Mouse (Mus musculus) heart, embryonic 14.5 days (tissue): Measurements from ENCODE around the gene Slc41a3. TPM values are rescaled to one million over a fixed set of nuclear protein-coding genes. Genes with fewer than 3 reads are reported as not detected.

ENCODE experiments used
- ATAC-seq: fragments of 200-750 bp; cut with Nextera tagmentation; 2 replicates; pipeline ENCODE4 v1.8.0; 2017; ENCODE audit warnings: low read depth, moderate TSS enrichment; ENCODE audit not compliant: insufficient number of reproducible peaks, insufficient read depth, low FRiP score
- H3K27ac ChIP-seq, 2 experiments: fragments of 200-500 bp in 1 of 2; fragments of 300-500 bp in 1 of 2; sonication (generic) in 1 of 2; replicated peaks in 1 of 2; 2 replicates each; pipeline ENCODE4 v1.5.1; 2012 to 2014; ENCODE audit warnings: low read depth in 2 of 2, low read length in 2 of 2, control low read depth in 1 of 2, mild to moderate bottlenecking in 1 of 2, mixed read lengths in 1 of 2; ENCODE audit not compliant: control insufficient read depth in 1 of 2, insufficient read depth in 1 of 2
- H3K27me3 ChIP-seq: fragments of 300-500 bp; sonication (generic); 2 replicates; pipeline ENCODE4 v1.6.1; 2014; ENCODE audit warnings: mild to moderate bottlenecking, low read length, control low read depth; ENCODE audit not compliant: control insufficient read depth, insufficient read depth
- H3K36me3 ChIP-seq: fragments of 300-500 bp; sonication (generic); 2 replicates; pipeline ENCODE4 v1.6.1; 2014; ENCODE audit warnings: mild to moderate bottlenecking, control low read depth, low read length, mixed read lengths; ENCODE audit not compliant: control insufficient read depth, insufficient read depth
- H3K4me1 ChIP-seq, 2 experiments: fragments of 200-500 bp in 1 of 2; fragments of 300-500 bp in 1 of 2; sonication (generic) in 1 of 2; 2 replicates each; pipeline ENCODE4 v1.6.1; 2012 to 2014; ENCODE audit warnings: low read length in 2 of 2, control low read depth in 1 of 2, mixed read lengths in 1 of 2; ENCODE audit not compliant: control insufficient read depth in 2 of 2, insufficient read depth in 2 of 2
- H3K4me2 ChIP-seq: fragments of 300-500 bp; sonication (generic); 2 replicates; pipeline ENCODE4 v1.6.1; 2014; ENCODE audit warnings: mild to moderate bottlenecking, low read length
- H3K4me3 ChIP-seq, 2 experiments: fragments of 200-500 bp in 1 of 2; fragments of 300-500 bp in 1 of 2; sonication (generic) in 1 of 2; 2 replicates each; pipeline ENCODE4 v1.5.1; 2012 to 2014; ENCODE audit warnings: low read length in 2 of 2, mild to moderate bottlenecking in 2 of 2, control low read depth in 1 of 2, low read depth in 1 of 2, moderate library complexity in 1 of 2; ENCODE audit not compliant: control insufficient read depth in 1 of 2, insufficient read depth in 1 of 2
- H3K9ac ChIP-seq: fragments of 300-500 bp; sonication (generic); 2 replicates; pipeline ENCODE4 v1.6.1; 2014; ENCODE audit warnings: mild to moderate bottlenecking, low read length
- H3K9me3 ChIP-seq: fragments of 300-500 bp; sonication (generic); 2 replicates; pipeline ENCODE4 v1.6.1; 2016; ENCODE audit warnings: low read length, control low read depth; ENCODE audit not compliant: control insufficient read depth
- WGBS: fragments of 180-500 bp; shearing (Covaris S2); extraction: QIAGEN DNeasy Blood & Tissue Kit; methylation state at CpG from one replicate; pipeline ENCODE4 v1.1.7; 2014; 5-methylcytosine and 5-hydroxymethylcytosine counted together
- polyA plus RNA-seq: library from polyadenylated mRNA; unstranded; fragments of >200 nt; fragmentation: Nextera tagmentation; extraction: Ambion mirVana; gene quantifications from 2 replicates; pipeline ENCODE4 v1.2.1, GENCODE M21; 2014

Gene Slc41a3
- polyA plus RNA-seq, 1 experiment from 2014 or later, result 12.8 TPM

DNA sequence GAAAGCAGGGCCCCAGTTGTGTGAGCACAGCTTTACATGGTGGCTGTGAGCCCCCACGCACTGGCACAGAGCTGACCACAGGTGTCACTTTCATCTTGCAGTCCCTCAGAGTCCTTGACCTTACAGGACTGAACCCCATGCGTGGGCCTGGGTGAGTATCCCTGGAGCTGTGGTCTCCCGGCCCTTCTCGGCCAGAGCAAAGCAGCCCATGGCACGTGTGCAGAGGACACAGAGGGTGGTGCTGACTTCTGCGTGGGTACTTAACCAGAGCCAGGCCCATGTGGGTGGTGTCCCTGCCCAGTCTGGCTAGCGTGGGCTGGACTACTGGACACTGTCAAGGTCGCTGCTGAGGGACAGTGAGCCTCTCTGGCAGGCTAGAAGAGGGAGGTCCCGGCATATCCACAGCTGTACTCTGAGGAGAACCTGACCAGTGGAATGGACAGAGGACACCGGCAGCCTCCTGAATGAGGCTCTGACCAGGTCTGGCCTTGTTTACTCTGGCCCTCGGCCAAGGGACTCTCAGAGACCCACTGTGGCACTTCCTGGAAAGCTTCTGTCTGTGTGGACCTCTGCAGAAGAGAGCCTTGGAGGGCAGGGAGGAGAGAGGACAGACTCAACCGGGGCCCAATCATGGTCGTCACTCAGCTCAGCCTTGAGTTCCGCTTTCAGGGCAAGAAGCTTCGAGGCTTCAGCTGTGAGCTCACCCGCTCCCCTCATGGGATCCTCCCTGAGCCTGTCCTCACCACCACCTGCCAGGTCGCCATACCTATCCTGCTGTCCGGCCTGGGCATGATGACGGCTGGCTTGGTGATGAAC, 14.5 kb downstream of the Slc41a3 start:
- H3K9me3 ChIP-seq, result no peaks in the 10 kb centered on the region
- 41% methylated on average over 19 of the region's 19 CpGs for WGBS
- no peak overlapping the region for H3K4me3 ChIP-seq
- H3K27me3 ChIP-seq, result no peaks in the 10 kb centered on the region
- ATAC-seq, result peak; percentile 10; the same call in 1 of the 2 replicates
- H3K36me3 ChIP-seq, result no peaks in the 10 kb centered on the region
- H3K4me1 ChIP-seq, result peaks cover 78 to 85% of the 10 kb centered on the region in 2 experiments
- H3K4me2 ChIP-seq, result peak overlapping the region; percentile 38; the same call in 1 of the 2 replicates
- H3K9ac ChIP-seq, result peak overlapping the region; percentile 55; the same call in 1 of the 2 replicates
- peak overlapping the region; percentile 34 to 54; a peak in 3 of 4 replicates for H3K27ac ChIP-seq

DNA sequence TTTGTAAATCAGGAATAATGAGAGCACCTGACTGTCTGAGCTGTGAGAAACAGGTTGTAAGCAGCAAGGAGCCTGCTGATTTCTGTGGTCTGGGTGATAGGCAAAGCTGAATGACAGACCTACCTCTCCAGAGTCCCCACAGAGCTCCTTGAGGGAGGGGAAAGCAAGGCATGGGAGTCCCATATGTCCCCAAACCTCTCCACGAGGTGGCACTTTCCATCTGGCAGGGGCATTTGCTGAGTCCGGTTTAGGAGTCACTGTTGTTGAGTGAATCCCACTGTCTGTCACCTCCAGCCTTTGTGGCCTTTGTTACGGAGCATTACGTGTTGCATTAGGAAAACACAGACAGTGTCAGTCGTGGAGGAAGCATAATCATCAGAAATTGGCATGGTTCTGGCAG, 15.4 kb downstream of the Slc41a3 start:
- H3K4me3 ChIP-seq, result no peak overlapping the region
- H3K4me1 ChIP-seq, result peaks cover 73 to 76% of the 10 kb centered on the region in 2 experiments
- H3K27ac ChIP-seq, result peak overlapping the region in 1 of 2 experiments; percentile 54; a peak in 1 of 4 replicates
- H3K4me2 ChIP-seq, result 0 out of 2 replicates have a peak overlapping the region, but pooled peaks have one; percentile 38
- no peak for ATAC-seq
- WGBS, result 80% methylated on average over 5 of the region's 5 CpGs
- H3K9ac ChIP-seq, result 0 out of 2 replicates have a peak overlapping the region, but pooled peaks have one; percentile 2
- H3K36me3 ChIP-seq, result no peaks in the 10 kb centered on the region
- no peaks in the 10 kb centered on the region for H3K27me3 ChIP-seq
- H3K9me3 ChIP-seq, result no peaks in the 10 kb centered on the region

DNA sequence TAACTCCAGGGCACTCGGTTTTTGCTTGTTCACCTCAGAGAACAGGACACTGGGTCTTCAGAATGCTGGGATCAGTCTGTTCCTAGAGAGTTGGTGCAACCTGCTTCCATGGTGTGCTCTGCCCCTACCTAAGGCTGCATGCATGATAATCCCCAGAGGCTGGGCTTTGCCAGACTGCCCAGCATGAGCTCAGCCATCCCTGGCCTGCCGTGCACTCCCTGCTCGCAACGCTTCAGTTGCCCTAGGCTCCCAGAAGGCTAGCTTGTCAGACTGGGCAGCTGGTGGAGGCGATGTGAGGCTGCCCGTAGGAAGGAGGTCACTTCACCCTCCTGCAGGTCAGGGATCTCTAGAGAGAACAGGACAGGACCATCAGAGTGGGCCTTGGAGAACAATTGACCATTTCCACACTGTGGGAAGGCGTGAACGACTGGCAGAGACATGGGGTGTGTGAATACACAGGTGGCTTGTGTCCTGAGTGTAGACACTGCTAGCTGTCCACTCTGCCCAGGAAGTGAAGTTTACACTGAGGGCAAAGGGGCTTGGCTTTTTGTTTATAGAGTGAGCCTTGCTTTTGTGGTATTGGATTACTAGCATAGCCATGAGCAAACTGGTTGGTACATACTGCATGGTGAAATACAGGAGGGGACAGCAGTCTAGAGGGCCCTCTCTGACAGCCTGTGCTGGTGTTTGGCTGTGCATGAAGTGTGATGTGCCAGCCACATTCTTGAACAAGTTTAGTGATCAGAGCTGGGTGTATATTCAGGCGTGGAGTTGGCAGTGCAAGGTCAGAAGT, 16.5 kb downstream of the Slc41a3 start:
- Histone ChIP-seq H3K4me2 (no peak overlapping the region), H3K27ac (peak overlapping the region in 1 of 2 experiments; percentile 26; a peak in 1 of 4 replicates), H3K36me3 (no peaks in the 10 kb centered on the region), H3K9ac (peak overlapping the region; percentile 14; the same call in 1 of the 2 replicates), H3K4me1 (peaks cover 66 to 67% of the 10 kb centered on the region in 2 experiments), H3K9me3 (no peaks in the 10 kb centered on the region), H3K4me3 (no peak overlapping the region), H3K27me3 (no peaks in the 10 kb centered on the region)
- ATAC-seq, result no peak
- 68% methylated on average over 9 of the region's 9 CpGs for WGBS

DNA sequence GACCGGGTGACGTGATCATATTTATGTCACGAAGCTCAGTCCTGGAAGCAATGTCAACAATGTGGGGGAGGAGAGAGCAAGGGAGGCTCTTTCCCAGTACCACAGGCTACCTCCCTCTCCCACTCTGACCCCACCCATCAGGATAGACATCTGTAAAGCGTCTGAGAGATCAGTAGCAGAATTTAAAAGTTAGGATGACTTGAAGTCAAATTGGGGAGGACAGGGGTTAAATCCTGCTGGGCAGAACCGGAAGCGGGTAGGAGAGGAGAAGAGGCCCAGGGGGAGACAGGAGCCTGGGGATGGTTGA, 17.0 kb downstream of the Slc41a3 start:
- 57% methylated on average over 6 of the region's 6 CpGs for WGBS
- Histone ChIP-seq H3K9me3 (no peaks in the 10 kb centered on the region), H3K27me3 (no peaks in the 10 kb centered on the region), H3K36me3 (peaks cover 4% of the 10 kb centered on the region), H3K4me2 (no peak overlapping the region), H3K4me1 (peaks cover 61 to 64% of the 10 kb centered on the region in 2 experiments), H3K27ac (no peak overlapping the region), H3K4me3 (no peak overlapping the region), H3K9ac (no peak overlapping the region; the same call in 1 of the 2 replicates)
- ATAC-seq, result no peak

DNA sequence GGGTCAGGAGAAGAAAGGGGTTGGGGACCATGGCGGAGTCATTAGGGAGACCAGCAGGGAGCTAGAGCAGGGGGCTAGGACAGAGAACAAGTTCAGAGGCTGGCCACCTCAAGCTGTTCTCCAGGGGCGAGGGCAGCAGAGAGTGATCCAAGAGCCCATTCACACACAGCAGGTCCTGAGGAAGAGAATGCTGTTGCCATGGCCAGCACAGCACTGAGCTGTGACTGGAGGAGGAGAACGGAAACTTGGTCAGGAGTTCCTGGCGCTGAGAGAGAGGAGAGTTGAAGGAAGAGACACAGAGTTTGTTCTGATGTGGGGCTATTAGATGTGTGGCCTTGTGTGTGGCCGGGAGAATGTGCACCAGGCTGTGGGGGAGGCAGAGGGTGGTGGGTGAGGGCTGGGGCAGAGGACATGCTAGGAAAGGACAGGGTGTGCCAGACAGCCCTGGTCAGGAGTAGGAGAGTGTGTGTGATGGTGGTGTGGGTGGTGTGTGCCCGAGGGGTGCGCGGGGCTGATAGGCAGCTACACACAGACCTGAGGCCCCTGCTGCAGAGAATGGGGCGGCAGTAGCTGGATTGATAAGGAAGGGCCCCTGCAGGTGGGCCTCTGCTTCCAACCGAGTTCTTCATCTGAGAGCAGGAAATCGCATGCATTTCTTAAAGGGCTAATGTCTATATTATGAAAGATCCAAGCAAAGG, 18.4 kb downstream of the Slc41a3 start:
- Histone ChIP-seq H3K4me1 (peaks cover 53 to 55% of the 10 kb centered on the region in 2 experiments), H3K27ac (peak overlapping the region; percentile 69 to 86), H3K4me3 (no peak overlapping the region), H3K4me2 (peak overlapping the region; percentile 44), H3K9ac (peak overlapping the region; percentile 52), H3K9me3 (no peaks in the 10 kb centered on the region), H3K36me3 (peaks cover 6% of the 10 kb centered on the region), H3K27me3 (no peaks in the 10 kb centered on the region)
- 20% methylated on average over 11 of the region's 11 CpGs for WGBS
- ATAC-seq, result peak; percentile 35; the same call in 1 of the 2 replicates

DNA sequence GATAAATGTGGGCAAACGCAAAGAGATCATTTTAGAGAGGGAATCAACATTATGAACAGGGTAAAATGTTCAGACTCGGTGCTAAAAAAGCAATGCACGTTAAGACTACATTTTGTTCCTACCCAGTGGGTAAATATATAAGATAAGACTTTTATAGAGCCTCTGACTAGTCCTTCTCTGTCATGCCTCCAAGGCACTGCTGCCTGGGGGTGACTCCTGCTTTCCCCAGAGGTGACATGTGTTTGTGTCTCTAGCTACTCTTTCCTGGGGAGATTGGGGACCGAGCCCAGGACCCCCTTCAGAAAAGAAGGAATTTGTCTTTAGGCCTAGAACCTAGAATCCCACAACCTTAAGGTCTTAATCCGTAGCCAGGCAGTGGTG, 18.9 kb downstream of the Slc41a3 start:
- ATAC-seq, result no peak
- Histone ChIP-seq H3K9me3 (no peaks in the 10 kb centered on the region), H3K36me3 (peaks cover 6% of the 10 kb centered on the region), H3K27me3 (no peaks in the 10 kb centered on the region), H3K4me1 (peaks cover 48 to 50% of the 10 kb centered on the region in 2 experiments), H3K4me2 (no peak overlapping the region), H3K4me3 (no peak overlapping the region), H3K27ac (peak overlapping the region; percentile 69 to 86), H3K9ac (no peak overlapping the region)
- 73% methylated on average over 5 of the region's 5 CpGs for WGBS

DNA sequence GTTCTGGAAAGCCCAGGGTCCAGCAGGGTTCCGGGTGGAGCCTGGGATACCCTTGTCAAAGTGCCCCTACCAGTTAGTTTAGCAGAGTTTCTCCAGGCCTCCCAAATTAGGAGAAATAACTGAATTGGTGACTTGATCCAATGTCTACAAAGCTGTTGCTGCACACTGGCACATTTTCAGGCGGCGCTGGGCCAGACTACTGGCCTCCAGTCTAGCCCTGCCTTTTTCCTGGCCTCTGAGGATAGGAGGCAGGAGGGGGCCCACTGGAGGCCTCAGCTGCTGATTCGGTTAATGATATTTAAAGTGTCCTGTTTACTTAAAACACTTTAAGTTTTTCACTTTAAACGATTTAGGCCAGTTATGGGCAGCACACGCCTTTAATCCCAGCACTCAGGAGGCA, 19.7 kb downstream of the Slc41a3 start:
- no peak overlapping the region for H3K4me3 ChIP-seq
- H3K9me3 ChIP-seq, result no peaks in the 10 kb centered on the region
- peaks cover 41 to 43% of the 10 kb centered on the region in 2 experiments for H3K4me1 ChIP-seq
- peaks cover 13% of the 10 kb centered on the region for H3K36me3 ChIP-seq
- no peaks in the 10 kb centered on the region for H3K27me3 ChIP-seq
- H3K9ac ChIP-seq, result no peak overlapping the region
- WGBS, result 81% methylated on average over 6 of the region's 6 CpGs
- H3K4me2 ChIP-seq, result no peak overlapping the region
- 0 out of 4 replicates have a peak overlapping the region, but pooled peaks of 1 of the 2 experiments have one; percentile 9 for H3K27ac ChIP-seq
- no peak for ATAC-seq
